Mouse (Mus musculus) hindbrain, embryonic 15.5 days (tissue): ENCODE measurements around the gene Zpld1. TPM values are rescaled to one million over a fixed set of nuclear protein-coding genes. Genes with fewer than 3 reads are reported as not detected.

Experiments
- ATAC-seq: fragments of 200-750 bp; cut with Nextera tagmentation; 2 replicates; pipeline ENCODE4 v1.8.0; 2017; ENCODE audit warnings: low read depth, moderate number of reproducible peaks, moderate TSS enrichment; ENCODE audit not compliant: low FRiP score
- H3K27ac ChIP-seq: fragments of 300-500 bp; sonication (generic); replicated peaks from 2 replicates; pipeline ENCODE4 v1.5.1; 2015; ENCODE audit warnings: mild to moderate bottlenecking, inconsistent platforms
- H3K27me3 ChIP-seq: fragments of 300-500 bp; sonication (generic); 2 replicates; pipeline ENCODE4 v1.6.1; 2015; ENCODE audit warnings: control low read depth, inconsistent platforms
- H3K36me3 ChIP-seq: fragments of 300-500 bp; sonication (generic); 2 replicates; pipeline ENCODE4 v1.6.1; 2015; ENCODE audit warnings: control low read depth, inconsistent platforms
- H3K4me1 ChIP-seq: fragments of 300-500 bp; sonication (generic); replicated peaks from 2 replicates; pipeline ENCODE4 v1.6.1; 2015; ENCODE audit warnings: control low read depth, inconsistent platforms
- H3K4me2 ChIP-seq: fragments of 300-500 bp; sonication (generic); 2 replicates; pipeline ENCODE4 v1.6.1; 2015; ENCODE audit warnings: moderate library complexity, mild to moderate bottlenecking, inconsistent platforms
- H3K4me3 ChIP-seq: fragments of 300-500 bp; sonication (generic); 2 replicates; pipeline ENCODE4 v1.5.1; 2015; ENCODE audit warnings: mild to moderate bottlenecking, inconsistent platforms
- H3K9ac ChIP-seq: fragments of 300-500 bp; sonication (generic); 2 replicates; pipeline ENCODE4 v1.6.1; 2015; ENCODE audit warnings: inconsistent platforms
- H3K9me3 ChIP-seq: fragments of 300-500 bp; sonication (generic); 2 replicates; pipeline ENCODE4 v1.6.1; 2016; ENCODE audit warnings: control low read depth, inconsistent platforms
- WGBS: fragments of 180-500 bp; shearing (Covaris S2); methylation state at CpG from one replicate; pipeline ENCODE4 v1.1.7; 2015; 5-methylcytosine and 5-hydroxymethylcytosine counted together
- polyA plus RNA-seq: library from polyadenylated mRNA; unstranded; fragments of >200 nt; fragmentation: Nextera tagmentation; extraction: Ambion mirVana; gene quantifications from 2 replicates; pipeline ENCODE4 v1.2.1, GENCODE M21; 2015

The Zpld1 gene
- polyA plus RNA-seq, 1 experiment from 2014 or later: 0.39 TPM

- Histone ChIP-seq H3K9me3 (no peaks in the 10 kb centered on the region), H3K27me3 (no peaks in the 10 kb centered on the region), H3K4me2 (no peak overlapping the region), H3K36me3 (no peaks in the 10 kb centered on the region), H3K9ac (no peak overlapping the region), H3K4me3 (no peak overlapping the region), H3K27ac (no peak overlapping the region), H3K4me1 (no peaks in the 10 kb centered on the region)
- ATAC-seq: no peak
- WGBS: 95% methylated on average over 1 of the region's 1 CpGs
Observed at GRCm38 (mm10) chr16:55203945-55204344, 93.8 kb downstream of the Zpld1 start.

- WGBS: 41% methylated on average over 2 of the region's 2 CpGs
- Histone ChIP-seq H3K4me3 (no peak overlapping the region), H3K27ac (no peak overlapping the region), H3K9ac (no peak overlapping the region), H3K4me2 (no peak overlapping the region), H3K36me3 (no peaks in the 10 kb centered on the region), H3K9me3 (no peaks in the 10 kb centered on the region), H3K27me3 (no peaks in the 10 kb centered on the region), H3K4me1 (no peaks in the 10 kb centered on the region)
- ATAC-seq: no peak
Observed at GRCm38 (mm10) chr16:55190397-55190796, 107.4 kb downstream of the Zpld1 start.

GRCm38 (mm10) chr16:55185370-55185769 is 112.4 kb downstream of the Zpld1 start:
- no peaks in the 10 kb centered on the region for H3K4me1 ChIP-seq
- ATAC-seq: no peak
- H3K4me3 ChIP-seq: no peak overlapping the region
- H3K27me3 ChIP-seq: no peaks in the 10 kb centered on the region
- H3K4me2 ChIP-seq: no peak overlapping the region
- H3K9me3 ChIP-seq: no peaks in the 10 kb centered on the region
- H3K27ac ChIP-seq: no peak overlapping the region
- H3K36me3 ChIP-seq: no peaks in the 10 kb centered on the region
- H3K9ac ChIP-seq: no peak overlapping the region
- WGBS: 94% methylated on average over 1 of the region's 1 CpGs
